Mouse (Mus musculus): ENCODE data around the gene Mzt1. TPM values are rescaled to one million over a fixed set of nuclear protein-coding genes. Genes with fewer than 3 reads are reported as not detected.

Mzt1 gene
- total RNA-seq, 4 experiments from 2014 or later = 58.6 to 66.6 (median 63.0) TPM

DNA sequence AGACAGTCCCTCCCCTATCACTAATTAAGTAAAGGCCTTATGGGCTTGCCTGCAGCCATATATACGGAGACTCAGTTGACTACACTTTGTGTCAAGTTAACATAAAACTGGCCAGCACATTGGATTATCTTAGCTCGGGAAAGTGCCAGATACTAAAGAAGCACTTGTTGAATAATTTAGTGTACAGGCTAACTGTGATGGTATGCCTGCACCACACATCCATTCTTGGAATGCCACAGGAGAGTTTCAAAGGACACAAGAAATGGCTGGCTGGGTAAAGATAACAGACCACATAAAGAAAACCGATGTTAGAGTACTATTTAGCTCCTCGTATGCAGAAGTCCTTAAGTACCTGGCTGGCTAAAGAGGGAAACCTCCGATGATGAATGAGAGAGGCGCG is 27.2 kb downstream of the Mzt1 start:
- DNase-seq (ENCODE audit: low spot score in 2 of 2) = no peak

- no peak for DNase-seq (ENCODE audit: low spot score in 2 of 2)
These were observed 35.0 kb downstream of the Mzt1 start for GRCm38 (mm10) chr14:99010920-99011313.

DNA sequence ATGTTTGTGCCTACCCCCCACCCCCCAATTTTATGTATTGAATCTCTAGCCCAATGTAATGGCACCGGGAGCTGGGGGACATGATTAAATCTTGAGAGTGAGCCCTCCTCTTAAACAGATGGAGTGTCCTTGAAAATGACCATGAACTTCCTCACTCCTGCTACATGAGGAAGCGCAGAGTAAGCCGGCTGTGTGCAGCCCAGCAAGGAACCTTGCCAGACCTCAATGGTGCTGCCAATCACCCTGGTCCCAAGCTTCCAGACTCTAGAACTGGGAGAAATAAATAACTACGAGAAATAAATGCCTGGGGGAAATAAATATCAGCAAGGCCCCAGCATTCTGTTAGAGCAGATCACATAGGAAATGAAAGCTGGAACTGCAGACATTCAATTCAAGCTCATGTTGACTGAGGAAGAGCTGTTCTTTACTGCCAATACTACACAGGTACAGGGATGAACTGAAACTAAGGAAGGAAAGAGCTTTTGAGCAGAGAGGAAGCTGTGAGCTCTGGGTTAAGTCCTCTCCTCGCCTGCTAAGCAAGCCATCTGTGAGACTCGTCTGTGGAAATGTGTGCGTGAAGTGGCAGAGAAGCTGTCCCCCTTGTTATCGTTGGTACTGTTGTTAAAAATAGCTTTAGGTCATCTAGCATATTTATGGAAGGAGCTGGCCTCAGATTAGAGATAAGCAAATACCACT is 35.6 kb downstream of the Mzt1 start:
- no peak for DNase-seq (ENCODE audit: low spot score in 2 of 2)

- DNase-seq (ENCODE audit: low spot score in 2 of 2) = no peak
These were observed 51.7 kb downstream of the Mzt1 start, which contains the start of gene Rpl36a-ps1 for GRCm38 (mm10) chr14:98994218-98994617. Gene Rpl36a-ps1 (minus strand): TSS chr14:98994318.

DNA sequence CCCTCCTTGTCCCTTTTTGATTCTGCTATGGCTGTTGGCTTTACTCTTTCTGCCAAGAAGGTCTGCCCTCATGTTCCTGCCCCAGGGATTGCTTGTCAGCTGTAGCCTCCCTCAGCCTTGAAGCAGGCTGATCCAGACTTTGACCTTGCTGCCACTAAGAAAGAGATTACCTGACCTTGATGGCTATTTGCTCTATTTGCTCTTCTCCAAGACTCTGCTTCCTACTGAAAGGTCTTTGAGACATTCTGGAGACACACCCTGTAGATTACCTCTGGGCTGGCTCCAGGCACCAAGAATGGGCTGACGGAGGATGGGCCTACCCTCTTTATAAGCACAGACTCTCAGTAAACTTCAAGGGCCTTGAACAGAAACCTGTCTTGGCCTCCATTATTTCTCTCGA is 53.5 kb downstream of the Mzt1 start:
- DNase-seq (ENCODE audit: low spot score in 2 of 2) = no peak

GRCm38 (mm10) chr14:98990636-98991035 is 55.3 kb downstream of the Mzt1 start:
- DNase-seq (ENCODE audit: low spot score in 2 of 2) = no peak

- DNase-seq (ENCODE audit: low spot score in 2 of 2) = no peak
These were observed 56.1 kb downstream of the Mzt1 start for GRCm38 (mm10) chr14:98989818-98990217.

Other genes with a start within 250 kb of the Mzt1 start
- gene Rpl36a-ps1, start 51.8 kb downstream of the Mzt1 start, total RNA-seq (2022) = 1 to 10 TPM in 3 of 4 experiments, not detected in 1; 1.0 to 2.3 (median 1.9) TPM
- 1 to 10 TPM; 2.6 to 3.3 (median 3.0) TPM for gene Bora, start 88 bp upstream of the Mzt1 start, total RNA-seq (2022)
- gene Pibf1, start 53.3 kb upstream of the Mzt1 start, total RNA-seq (2022) = 10 to 100 TPM; 13.2 to 14.7 (median 13.9) TPM
- 10 to 100 TPM; 16.5 to 19.2 (median 18.3) TPM for gene Dis3, start 53.6 kb upstream of the Mzt1 start, total RNA-seq (2022)